Mouse (Mus musculus) thymus, adult 2 months (tissue): ENCODE results near the gene Wwc2.

Experiments
- CTCF ChIP-seq: fragments of 200-500 bp; IDR thresholded peaks from 2 replicates; pipeline ENCODE4 v1.5.1; 2012; ENCODE audit warnings: mild to moderate bottlenecking, control low read depth, low read length, moderate library complexity, borderline replicate concordance; ENCODE audit not compliant: control insufficient read depth, poor library complexity, insufficient read depth; ENCODE audit errors: extremely low read depth
- POLR2A ChIP-seq: fragments of 200-500 bp; IDR thresholded peaks from 2 replicates; pipeline ENCODE4 v1.6.1; 2012; ENCODE audit warnings: mild to moderate bottlenecking, low read length, control low read depth, moderate library complexity; ENCODE audit not compliant: control insufficient read depth, poor library complexity, insufficient read depth; ENCODE audit errors: extremely low read depth

DNA sequence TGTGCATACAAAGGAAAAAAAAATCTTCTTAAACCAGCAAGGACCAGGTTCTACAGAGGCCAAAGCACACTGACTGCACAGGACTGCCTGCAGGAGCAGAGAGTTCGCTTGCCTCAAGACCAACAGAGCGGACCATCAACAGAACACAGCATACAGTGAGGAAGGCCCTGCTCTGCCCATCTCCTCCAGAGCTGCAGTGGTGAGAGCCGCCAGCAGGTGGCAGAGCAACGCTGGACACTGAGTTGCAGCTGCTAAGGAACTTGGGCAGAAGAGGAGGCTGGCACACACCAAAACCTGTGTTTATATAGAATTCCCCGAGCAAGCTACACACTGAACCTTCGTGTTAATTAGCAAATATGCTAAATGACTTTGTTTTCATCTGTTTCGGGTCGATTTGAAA, 123.7 kb downstream of the Wwc2 start:
- TF ChIP-seq POLR2A (no peak), CTCF (peak; percentile 96)
